Mouse (Mus musculus): ENCODE results near the gene Slc43a2. TPM values are rescaled to one million over a fixed set of nuclear protein-coding genes. Genes with fewer than 3 reads are reported as not detected.

Gene Slc43a2
- polyA plus RNA-seq, 1 experiment from 2014 or later = 5.6 TPM

DNA sequence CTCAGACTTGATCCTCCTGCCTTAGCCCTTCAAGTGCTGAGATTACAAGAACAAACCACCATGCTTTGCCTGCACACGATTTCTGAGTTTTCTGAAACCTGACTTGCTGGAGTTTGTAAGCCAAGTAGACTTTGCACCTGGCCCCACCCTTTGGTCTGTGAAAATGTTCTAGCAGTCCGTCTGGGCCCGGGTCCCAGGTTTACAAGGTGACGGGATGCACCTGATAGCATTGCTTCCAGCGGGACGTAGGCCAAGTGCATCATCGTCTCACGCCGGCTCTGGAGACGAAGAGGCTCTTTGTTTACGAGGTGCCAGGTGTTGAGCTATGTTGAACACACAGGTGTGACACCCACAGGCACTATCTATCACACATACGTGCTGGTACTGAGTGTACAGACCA lies 37.5 kb downstream of the Slc43a2 start:
- peaks cover 46% of the 10 kb centered on the region for H3K4me1 ChIP-seq

DNA sequence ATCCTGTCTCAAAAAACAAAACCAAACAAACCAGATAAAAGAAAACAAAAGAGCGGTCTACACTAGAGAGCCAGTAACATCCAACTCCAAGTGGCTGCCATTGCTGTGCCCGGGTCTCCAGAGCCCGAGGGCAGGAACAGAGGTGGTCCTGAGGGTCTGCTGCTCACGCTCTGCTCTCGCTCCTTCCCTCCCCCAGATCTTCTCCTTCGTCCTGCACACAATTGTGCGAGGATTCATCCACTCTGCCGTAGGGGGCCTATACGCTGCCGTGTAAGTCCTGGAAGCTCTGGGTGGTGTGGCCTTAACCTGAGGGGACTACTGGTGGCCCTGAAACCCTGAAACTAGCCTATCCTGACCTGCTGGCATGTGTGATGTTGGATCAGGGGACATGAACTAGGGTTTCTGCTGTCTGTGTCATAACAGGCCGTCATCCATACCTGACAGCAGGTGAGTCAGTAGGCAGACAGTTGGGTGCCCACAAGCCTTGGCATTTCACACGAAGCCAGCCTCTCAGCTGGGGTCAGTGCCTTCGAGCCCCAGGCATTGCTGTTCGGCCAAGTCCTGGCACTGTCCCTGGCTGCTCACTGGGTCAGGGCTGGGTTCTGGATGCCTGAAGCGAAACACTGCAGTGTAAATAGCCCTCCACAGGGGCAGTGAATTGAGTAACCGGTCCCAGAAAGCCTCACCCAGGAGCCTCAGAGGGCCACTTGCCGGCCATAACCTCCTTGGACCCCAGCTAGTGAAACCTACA lies 39.1 kb downstream of the Slc43a2 start:
- H3K9ac ChIP-seq = no peak overlapping the region
- no peaks in the 10 kb centered on the region for H3K27me3 ChIP-seq
- H3K4me1 ChIP-seq = peaks cover 41% of the 10 kb centered on the region
- H3K36me3 ChIP-seq = no peaks in the 10 kb centered on the region
- H3K4me2 ChIP-seq = no peak overlapping the region
- no peak for ATAC-seq (ENCODE audit: borderline replicate concordance, extremely low read depth, low FRiP score, low TSS enrichment)
- WGBS = 88% methylated on average over 17 of the region's 17 CpGs
- no peak overlapping the region for H3K4me3 ChIP-seq
- H3K9me3 ChIP-seq = no peaks in the 10 kb centered on the region
- H3K27ac ChIP-seq = no peak overlapping the region

More for the DNA sequence above, 37.5 kb downstream of the Slc43a2 start:
- Histone ChIP-seq H3K4me3 (no peak overlapping the region), H3K9me3 (no peaks in the 10 kb centered on the region), H3K9ac (no peak overlapping the region), H3K27me3 (no peaks in the 10 kb centered on the region), H3K4me2 (no peak overlapping the region), H3K36me3 (no peaks in the 10 kb centered on the region), H3K27ac (no peak overlapping the region)
- no peak for ATAC-seq (ENCODE audit: borderline replicate concordance, extremely low read depth, low FRiP score, low TSS enrichment)
- 88% methylated on average over 12 of the region's 12 CpGs for WGBS

DNA sequence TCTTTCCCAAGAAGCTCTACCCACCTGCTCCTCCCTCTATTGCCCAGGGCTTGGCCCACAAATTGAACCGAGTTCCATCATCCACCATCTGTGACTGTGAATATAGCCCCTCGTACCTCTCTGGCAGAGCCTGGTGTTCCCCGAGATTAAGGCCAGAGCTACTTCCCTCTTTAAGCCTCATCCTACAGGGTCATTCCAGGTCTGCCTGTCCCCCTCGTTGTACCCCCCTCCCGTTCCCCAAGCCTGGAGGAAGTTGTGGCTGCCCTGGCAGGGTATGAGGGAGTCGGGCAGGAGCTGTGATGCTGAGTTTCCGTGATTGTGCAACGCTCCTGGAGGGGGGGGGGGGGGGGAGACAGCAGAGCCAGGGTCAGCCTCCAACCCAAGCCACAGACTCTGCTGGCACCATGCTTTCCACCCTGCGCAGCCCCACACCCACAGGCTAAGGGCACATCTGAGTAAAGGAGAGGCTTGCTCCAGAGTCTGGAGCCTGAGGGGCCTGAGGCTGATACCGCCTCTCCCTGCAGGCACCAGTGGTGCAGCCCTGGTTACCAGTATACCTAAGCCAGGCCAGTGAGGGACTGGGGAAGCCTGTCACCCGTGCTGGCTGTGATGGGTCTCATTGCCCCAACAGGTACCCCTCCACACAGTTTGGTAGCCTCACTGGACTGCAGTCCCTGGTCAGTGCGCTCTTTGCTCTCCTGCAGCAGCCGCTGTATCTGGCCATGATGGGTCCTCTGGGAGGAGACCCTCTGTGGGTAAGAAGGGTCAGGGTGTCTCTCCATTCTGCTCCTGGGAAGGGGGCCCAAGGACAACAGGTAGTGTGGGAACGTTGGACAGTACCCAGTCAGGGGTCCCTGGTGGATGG lies 39.9 kb downstream of the Slc43a2 start:
- Histone ChIP-seq H3K36me3 (no peaks in the 10 kb centered on the region), H3K4me2 (no peak overlapping the region), H3K9ac (no peak overlapping the region), H3K27ac (no peak overlapping the region), H3K27me3 (no peaks in the 10 kb centered on the region), H3K4me1 (peaks cover 33% of the 10 kb centered on the region), H3K9me3 (no peaks in the 10 kb centered on the region), H3K4me3 (no peak overlapping the region)
- WGBS = 54% methylated on average over 12 of the region's 14 CpGs
- ATAC-seq (ENCODE audit: borderline replicate concordance, extremely low read depth, low FRiP score, low TSS enrichment) = no peak

DNA sequence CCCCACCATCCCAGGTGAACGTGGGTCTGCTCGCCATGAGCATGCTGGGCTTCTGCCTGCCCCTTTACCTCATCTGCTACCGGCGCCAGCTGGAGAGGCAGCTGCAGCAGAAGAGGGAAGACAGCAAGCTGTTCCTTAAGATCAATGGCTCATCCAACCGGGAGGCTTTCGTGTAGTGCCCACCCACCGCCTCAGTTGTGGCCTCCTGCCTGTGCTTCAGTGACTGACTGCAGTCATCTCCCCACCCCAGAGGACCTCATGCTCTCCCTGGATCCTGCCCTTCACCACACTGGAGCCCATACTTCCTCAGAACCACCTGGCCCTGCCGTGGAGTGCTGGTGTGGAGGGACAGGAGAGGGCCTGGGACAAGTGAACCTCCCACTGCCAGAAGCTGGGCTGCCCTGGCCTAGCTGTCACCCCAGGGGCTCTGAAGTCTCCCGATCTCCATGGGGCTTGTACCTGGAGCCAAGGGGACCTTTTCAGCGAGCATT lies 40.9 kb downstream of the Slc43a2 start:
- Histone ChIP-seq H3K4me2 (peak overlapping the region; percentile 18), H3K27ac (peak overlapping the region; percentile 68), H3K36me3 (no peaks in the 10 kb centered on the region), H3K4me3 (0 out of 2 replicates have a peak overlapping the region, but pooled peaks have one; percentile 3), H3K9ac (no peak overlapping the region), H3K27me3 (no peaks in the 10 kb centered on the region), H3K9me3 (no peaks in the 10 kb centered on the region), H3K4me1 (peaks cover 24% of the 10 kb centered on the region)
- WGBS = 6% methylated on average over 10 of the region's 10 CpGs
- ATAC-seq (ENCODE audit: borderline replicate concordance, extremely low read depth, low FRiP score, low TSS enrichment) = peak; percentile 15; the same call in 1 of the 2 replicates

DNA sequence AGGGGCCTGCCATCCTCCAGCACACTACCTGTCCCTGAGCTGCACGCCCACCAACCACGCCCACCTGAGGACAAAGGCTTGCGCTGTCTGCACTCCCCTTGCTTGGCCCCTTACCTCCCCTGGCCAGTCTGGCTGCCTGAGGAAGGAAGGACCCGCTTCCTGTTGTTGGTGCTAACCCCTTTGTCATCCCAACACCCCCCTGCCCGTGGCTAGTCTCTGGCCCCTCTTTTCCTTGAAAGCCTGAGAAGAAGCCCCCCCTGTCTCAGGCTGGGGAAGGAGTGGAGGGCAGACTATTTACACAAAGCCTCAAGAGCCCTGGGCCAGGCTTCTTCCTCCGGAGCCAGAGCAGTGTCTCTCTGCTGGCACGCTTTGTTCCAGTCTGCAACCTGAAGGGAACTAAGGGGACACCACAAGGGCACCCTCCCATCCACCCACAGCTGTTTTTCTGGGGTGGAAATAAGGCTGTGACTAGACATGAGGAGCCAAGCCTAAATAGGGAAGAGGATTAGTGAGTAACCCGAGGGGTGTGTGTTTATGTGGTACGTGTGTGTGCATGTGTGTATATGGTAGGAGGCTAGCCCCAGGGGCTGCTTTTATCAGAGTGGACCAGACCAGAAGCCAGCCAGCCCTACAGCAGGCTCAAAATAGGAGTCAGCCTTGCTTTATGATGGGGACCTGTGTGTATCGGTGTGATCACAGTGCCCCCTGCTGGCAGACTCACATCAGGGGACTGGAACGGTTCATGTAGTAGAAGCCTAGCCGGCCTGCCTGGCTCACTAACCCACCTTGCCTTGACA lies 41.6 kb downstream of the Slc43a2 start:
- no peaks in the 10 kb centered on the region for H3K9me3 ChIP-seq
- H3K9ac ChIP-seq = no peak overlapping the region
- no peaks in the 10 kb centered on the region for H3K36me3 ChIP-seq
- 0 out of 2 replicates have a peak overlapping the region, but pooled peaks have one; percentile 3 for H3K4me3 ChIP-seq
- ATAC-seq (ENCODE audit: borderline replicate concordance, extremely low read depth, low FRiP score, low TSS enrichment) = peak; percentile 86
- H3K27me3 ChIP-seq = no peaks in the 10 kb centered on the region
- H3K27ac ChIP-seq = peak overlapping the region; percentile 68
- peak overlapping the region; percentile 18 for H3K4me2 ChIP-seq
- peaks cover 24% of the 10 kb centered on the region for H3K4me1 ChIP-seq
- WGBS = 9% methylated on average over 12 of the region's 12 CpGs

DNA sequence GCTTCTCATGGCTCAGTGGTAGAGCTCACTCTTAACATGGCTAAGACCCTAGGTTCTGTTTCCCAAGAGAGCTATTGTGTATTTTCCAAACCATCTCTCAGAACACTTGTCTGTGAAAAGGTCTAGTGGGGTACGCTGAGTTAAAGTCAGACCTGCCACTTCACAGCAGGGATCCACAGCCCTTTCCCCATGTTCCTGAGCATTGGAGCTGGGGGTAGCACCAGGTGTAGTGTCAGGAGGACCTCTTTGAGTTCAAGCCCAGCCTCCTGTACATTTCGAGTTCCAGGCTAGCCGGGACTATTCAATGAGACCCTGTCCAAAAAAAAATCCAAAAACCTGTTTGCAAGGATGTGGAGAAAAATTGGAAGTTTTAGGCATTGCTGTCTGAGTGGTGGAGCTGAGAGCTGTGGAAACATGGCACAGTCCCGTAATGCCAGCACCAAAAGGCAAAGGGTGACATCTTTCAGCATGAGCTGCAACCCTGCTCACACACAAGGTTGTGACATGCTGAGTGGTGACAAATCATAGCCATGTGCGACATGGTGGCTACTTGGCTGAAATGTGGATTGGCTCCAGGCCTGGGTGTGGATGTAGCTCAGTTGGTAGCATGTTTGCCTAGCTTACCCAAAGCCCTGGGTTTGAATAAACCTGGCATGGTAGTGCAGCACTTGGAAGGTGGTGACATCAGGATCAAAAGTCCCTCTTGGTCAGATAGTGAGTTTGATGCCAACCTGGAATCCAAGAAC lies 43.1 kb downstream of the Slc43a2 start:
- H3K4me3 ChIP-seq = no peak overlapping the region
- 77% methylated on average over 5 of the region's 5 CpGs for WGBS
- peaks cover 24% of the 10 kb centered on the region for H3K4me1 ChIP-seq
- H3K9ac ChIP-seq = no peak overlapping the region
- no peaks in the 10 kb centered on the region for H3K36me3 ChIP-seq
- no peak for ATAC-seq (ENCODE audit: borderline replicate concordance, extremely low read depth, low FRiP score, low TSS enrichment)
- H3K27me3 ChIP-seq = no peaks in the 10 kb centered on the region
- H3K4me2 ChIP-seq = no peak overlapping the region
- H3K27ac ChIP-seq = no peak overlapping the region
- no peaks in the 10 kb centered on the region for H3K9me3 ChIP-seq

DNA sequence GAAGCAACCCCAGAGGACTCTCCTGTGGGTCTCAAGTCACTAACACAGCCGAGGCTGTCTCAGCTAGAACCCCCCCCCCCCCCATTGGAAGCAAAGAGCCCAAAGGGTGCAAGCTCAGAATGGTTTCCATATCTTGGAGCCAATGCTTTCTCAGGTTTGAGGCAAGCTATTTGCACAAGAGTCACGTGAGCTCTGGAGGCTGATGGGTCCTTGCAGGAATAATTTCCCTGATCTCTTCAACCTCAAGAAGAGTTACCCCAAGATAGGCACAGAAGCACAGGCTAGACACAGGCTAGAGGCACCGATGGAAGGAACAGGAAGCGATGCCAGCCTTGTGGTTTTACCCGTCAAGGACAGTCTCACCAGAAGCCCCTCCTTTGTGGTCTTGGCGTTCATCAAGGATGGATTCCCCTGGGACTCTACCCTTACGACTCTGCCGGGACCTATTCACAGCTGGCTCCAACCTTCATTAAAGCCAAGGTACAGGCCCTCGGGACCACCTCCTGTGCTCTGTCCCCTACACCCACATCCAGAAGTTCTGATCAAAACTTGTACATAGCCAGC lies 44.1 kb downstream of the Slc43a2 start:
- peaks cover 24% of the 10 kb centered on the region for H3K4me1 ChIP-seq
- H3K4me3 ChIP-seq = no peak overlapping the region
- H3K27me3 ChIP-seq = no peaks in the 10 kb centered on the region
- WGBS = 68% methylated on average over 9 of the region's 9 CpGs
- H3K27ac ChIP-seq = no peak overlapping the region
- H3K36me3 ChIP-seq = no peaks in the 10 kb centered on the region
- no peaks in the 10 kb centered on the region for H3K9me3 ChIP-seq
- no peak for ATAC-seq (ENCODE audit: borderline replicate concordance, extremely low read depth, low FRiP score, low TSS enrichment)
- H3K9ac ChIP-seq = no peak overlapping the region
- no peak overlapping the region for H3K4me2 ChIP-seq

DNA sequence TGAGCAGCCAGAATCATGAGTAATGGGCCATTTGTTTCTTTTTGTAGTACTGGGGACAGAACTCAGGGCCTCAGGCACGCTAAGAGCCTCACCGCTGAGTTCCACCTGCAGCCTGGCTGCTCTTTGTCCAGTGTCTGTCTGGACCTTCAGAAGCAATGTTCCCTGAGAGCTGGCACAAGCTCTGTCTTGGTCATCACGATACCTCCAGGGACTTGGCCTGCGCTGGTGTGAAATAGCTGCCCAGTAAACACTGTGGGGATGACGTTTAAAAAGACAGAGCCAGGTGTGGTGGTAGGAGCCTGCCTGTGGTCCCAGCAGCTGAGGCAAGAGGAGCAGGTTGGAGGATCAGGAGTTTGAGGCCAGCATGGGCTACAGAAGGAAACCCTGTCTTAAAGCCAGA lies 47.1 kb downstream of the Slc43a2 start:
- H3K4me2 ChIP-seq = no peak overlapping the region

DNA sequence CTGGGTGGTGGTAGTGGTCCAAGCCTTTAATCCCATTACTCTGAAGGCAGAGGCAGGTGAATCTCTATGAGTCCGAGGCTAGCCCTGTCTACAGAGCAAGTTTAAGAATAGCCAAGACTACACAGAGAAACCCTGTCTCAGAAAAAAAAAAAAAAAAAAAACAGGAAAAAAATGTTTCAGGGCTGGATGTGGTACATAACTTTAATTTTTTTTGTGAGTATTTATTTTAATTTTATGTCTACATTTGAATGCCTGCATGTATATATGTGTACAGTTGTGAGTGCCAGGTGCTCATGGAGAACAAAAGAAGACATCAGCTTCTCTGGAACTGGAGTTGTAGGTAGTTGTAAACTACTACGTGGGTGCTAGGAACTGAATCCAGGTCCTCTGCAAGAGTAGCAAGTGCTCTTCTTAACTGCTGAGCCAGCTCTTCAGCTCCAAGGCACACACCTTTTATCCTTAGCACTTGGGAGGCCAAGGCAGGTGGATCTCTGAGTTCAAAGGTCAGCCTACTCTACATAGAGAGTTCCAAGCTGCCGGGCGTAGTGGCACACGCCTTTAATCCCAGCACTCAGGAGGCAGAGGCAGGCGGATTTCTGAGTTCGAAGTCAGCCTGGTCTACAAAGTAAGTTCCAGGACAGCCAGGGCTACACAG lies 50.1 kb downstream of the Slc43a2 start:
- ATAC-seq (ENCODE audit: borderline replicate concordance, extremely low read depth, low FRiP score, low TSS enrichment) = no peak
- H3K36me3 ChIP-seq = no peaks in the 10 kb centered on the region
- no peak overlapping the region for H3K4me2 ChIP-seq
- no peaks in the 10 kb centered on the region for H3K9me3 ChIP-seq
- H3K27me3 ChIP-seq = no peaks in the 10 kb centered on the region
- no peaks in the 10 kb centered on the region for H3K4me1 ChIP-seq
- H3K27ac ChIP-seq = no peak overlapping the region
- WGBS = 93% methylated on average over 7 of the region's 7 CpGs
- no peak overlapping the region for H3K9ac ChIP-seq
- no peak overlapping the region for H3K4me3 ChIP-seq

More for the DNA sequence above, 47.1 kb downstream of the Slc43a2 start:
- Histone ChIP-seq H3K9ac (no peak overlapping the region), H3K36me3 (no peaks in the 10 kb centered on the region), H3K27ac (no peak overlapping the region), H3K4me3 (no peak overlapping the region), H3K9me3 (no peaks in the 10 kb centered on the region), H3K4me1 (no peaks in the 10 kb centered on the region), H3K27me3 (no peaks in the 10 kb centered on the region)
- WGBS = 72% methylated on average over 5 of the region's 5 CpGs
- ATAC-seq (ENCODE audit: borderline replicate concordance, extremely low read depth, low FRiP score, low TSS enrichment) = no peak

DNA sequence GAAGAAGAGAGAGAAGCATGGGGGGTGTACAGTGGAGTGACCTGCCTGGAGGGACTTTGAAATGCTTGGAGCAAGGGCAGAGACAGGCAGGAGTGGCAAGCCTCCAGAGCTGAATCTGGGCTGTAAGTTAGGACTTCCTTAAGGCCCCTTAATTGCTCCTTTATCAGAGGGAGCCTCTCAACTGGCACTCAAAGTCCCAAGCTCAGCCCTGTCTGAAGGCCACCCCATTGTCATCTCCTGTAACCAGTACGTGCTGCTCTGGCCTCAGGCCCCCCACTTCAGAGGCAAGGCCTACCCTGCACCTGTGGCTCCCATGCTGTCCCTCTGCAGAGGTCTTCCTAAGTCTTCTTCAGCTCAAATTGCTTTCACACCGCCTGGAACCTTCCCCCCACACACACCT lies 52.0 kb downstream of the Slc43a2 start:
- no peak overlapping the region for H3K4me3 ChIP-seq
- no peaks in the 10 kb centered on the region for H3K27me3 ChIP-seq
- no peak for ATAC-seq (ENCODE audit: borderline replicate concordance, extremely low read depth, low FRiP score, low TSS enrichment)
- WGBS = 61% methylated on average over 2 of the region's 2 CpGs
- H3K27ac ChIP-seq = no peak overlapping the region
- H3K9ac ChIP-seq = no peak overlapping the region
- no peak overlapping the region for H3K4me2 ChIP-seq
- no peaks in the 10 kb centered on the region for H3K9me3 ChIP-seq
- no peaks in the 10 kb centered on the region for H3K36me3 ChIP-seq
- peaks cover 6% of the 10 kb centered on the region; the same call in 1 of the 2 replicates for H3K4me1 ChIP-seq
